Mouse (Mus musculus) lung, postnatal 14 days (tissue): ENCODE measurements at regions not wholly inside any gene's neighbourhood (a gene's known extent, or its start where the extent isn't known, plus 50 kb on each side); places are given as distances from the start of the nearest gene placed in this dataset.
"Not testable (repeated sequence)": the region's sequence is repeated elsewhere in the genome, so short reads cannot be mapped to it uniquely, and the experiment has no call there.

Experiments
- DNase-seq: peaks from one replicate; pipeline ENCODE4 v3.0.0; 2021

- no peak for DNase-seq
Observed at GRCm38 (mm10) chr4:4556126-4556525, 237.0 kb downstream of the Impad1 start.

GRCm38 (mm10) chr4:4550301-4550700 is 242.9 kb downstream of the Impad1 start:
- no peak for DNase-seq

GRCm38 (mm10) chr4:4549893-4550292 is 243.3 kb downstream of the Impad1 start:
- no peak for DNase-seq

GRCm38 (mm10) chr4:4537172-4537753 is 255.9 kb downstream of the Impad1 start:
- DNase-seq = no peak

GRCm38 (mm10) chr4:4532196-4532595 is 261.0 kb downstream of the Impad1 start:
- DNase-seq = no peak

GRCm38 (mm10) chr4:4528311-4528710 is 264.8 kb downstream of the Impad1 start:
- no peak for DNase-seq

- no peak for DNase-seq
Observed at GRCm38 (mm10) chr4:4521757-4522156, 271.4 kb downstream of the Impad1 start.

GRCm38 (mm10) chr4:4518741-4519140 is 274.4 kb downstream of the Impad1 start:
- DNase-seq = no peak

GRCm38 (mm10) chr4:4513351-4513750 is 279.8 kb downstream of the Impad1 start:
- DNase-seq = no peak

- DNase-seq = no peak
Observed at GRCm38 (mm10) chr4:4510180-4510920, 282.8 kb downstream of the Impad1 start.

- peak; percentile 3 for DNase-seq
Observed at GRCm38 (mm10) chr4:4509296-4509695, 283.9 kb downstream of the Impad1 start.

GRCm38 (mm10) chr4:4497199-4497598 is 296.0 kb downstream of the Impad1 start:
- no peak for DNase-seq

- no peak for DNase-seq
Observed at GRCm38 (mm10) chr4:4496181-4496580, 297.0 kb downstream of the Impad1 start.

GRCm38 (mm10) chr4:4465169-4465714 is 327.9 kb downstream of the Impad1 start:
- DNase-seq = no peak

GRCm38 (mm10) chr4:4464130-4464700 is 328.9 kb downstream of the Impad1 start:
- peak; percentile 21 for DNase-seq

- DNase-seq = no peak
Observed at GRCm38 (mm10) chr4:4459258-4459657, 333.9 kb downstream of the Impad1 start.

GRCm38 (mm10) chr4:4450104-4450503 is 343.1 kb downstream of the Impad1 start:
- DNase-seq = no peak

GRCm38 (mm10) chr4:4442650-4443049 is 350.5 kb downstream of the Impad1 start:
- DNase-seq = no peak

GRCm38 (mm10) chr4:4437559-4437958 is 355.6 kb downstream of the Impad1 start:
- DNase-seq = no peak

GRCm38 (mm10) chr4:4424526-4424925 is 347.2 kb upstream of the Sdr16c6 start:
- DNase-seq = not testable (repeated sequence)

- DNase-seq = no peak
Observed at GRCm38 (mm10) chr4:4403812-4404211, 326.5 kb upstream of the Sdr16c6 start.

GRCm38 (mm10) chr4:4397410-4397809 is 320.1 kb upstream of the Sdr16c6 start:
- no peak for DNase-seq

- no peak for DNase-seq
Observed at GRCm38 (mm10) chr4:4380024-4380590, 302.8 kb upstream of the Sdr16c6 start.

- no peak for DNase-seq
Observed at GRCm38 (mm10) chr4:4335216-4335615, 257.9 kb upstream of the Sdr16c6 start.
